Mouse (Mus musculus): ENCODE measurements at regions not wholly inside any gene's neighbourhood (a gene's known extent, or its start where the extent isn't known, plus 50 kb on each side); places are given as distances from the start of the nearest gene placed in this dataset.
A peak's percentile ranks its signal among the peaks of the same experiment; 100 is the strongest.
"Not testable (repeated sequence)": the region's sequence is repeated elsewhere in the genome, so short reads cannot be mapped to it uniquely, and the experiment has no call there.

DNA sequence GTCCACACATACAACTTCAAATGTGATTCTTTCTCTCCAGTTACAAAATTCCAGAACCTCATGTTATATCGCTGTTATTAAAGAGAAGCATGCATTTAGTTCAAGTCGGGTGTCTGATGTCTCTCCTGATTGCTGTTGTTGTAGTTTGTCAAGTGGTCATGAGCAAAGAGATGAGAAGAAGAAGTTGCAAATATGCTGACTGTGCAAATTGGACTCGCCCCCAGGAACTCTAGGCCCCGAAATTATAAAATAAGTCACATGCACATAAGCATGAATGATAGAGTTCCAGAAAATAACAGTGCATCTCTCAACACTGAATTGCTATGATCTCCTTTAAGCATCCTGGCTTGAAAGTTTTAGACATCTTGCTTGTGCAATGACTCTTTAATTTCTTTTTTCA lies 53.3 kb downstream of the Kif2b start:
- DNase-seq: no peak

DNA sequence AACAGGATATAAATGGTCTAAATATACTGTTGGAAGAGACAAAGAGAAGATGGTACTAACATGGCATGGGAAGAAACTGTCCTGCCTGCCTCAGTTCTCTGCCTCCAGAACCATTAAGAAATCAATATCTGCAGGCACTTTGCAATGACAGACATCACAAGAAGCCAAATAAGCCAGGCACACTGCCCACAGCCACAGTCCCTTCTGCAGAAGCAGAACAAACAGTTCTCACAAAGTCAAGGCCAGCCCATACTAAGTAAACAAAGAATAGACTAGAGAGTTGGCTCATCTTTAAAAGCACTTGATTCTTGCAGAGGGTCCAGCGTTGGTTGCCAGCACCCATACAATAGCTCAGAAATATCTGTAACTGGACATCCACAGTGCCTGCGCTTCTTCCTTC lies 98.1 kb downstream of the Kif2b start:
- DNase-seq: no peak

DNA sequence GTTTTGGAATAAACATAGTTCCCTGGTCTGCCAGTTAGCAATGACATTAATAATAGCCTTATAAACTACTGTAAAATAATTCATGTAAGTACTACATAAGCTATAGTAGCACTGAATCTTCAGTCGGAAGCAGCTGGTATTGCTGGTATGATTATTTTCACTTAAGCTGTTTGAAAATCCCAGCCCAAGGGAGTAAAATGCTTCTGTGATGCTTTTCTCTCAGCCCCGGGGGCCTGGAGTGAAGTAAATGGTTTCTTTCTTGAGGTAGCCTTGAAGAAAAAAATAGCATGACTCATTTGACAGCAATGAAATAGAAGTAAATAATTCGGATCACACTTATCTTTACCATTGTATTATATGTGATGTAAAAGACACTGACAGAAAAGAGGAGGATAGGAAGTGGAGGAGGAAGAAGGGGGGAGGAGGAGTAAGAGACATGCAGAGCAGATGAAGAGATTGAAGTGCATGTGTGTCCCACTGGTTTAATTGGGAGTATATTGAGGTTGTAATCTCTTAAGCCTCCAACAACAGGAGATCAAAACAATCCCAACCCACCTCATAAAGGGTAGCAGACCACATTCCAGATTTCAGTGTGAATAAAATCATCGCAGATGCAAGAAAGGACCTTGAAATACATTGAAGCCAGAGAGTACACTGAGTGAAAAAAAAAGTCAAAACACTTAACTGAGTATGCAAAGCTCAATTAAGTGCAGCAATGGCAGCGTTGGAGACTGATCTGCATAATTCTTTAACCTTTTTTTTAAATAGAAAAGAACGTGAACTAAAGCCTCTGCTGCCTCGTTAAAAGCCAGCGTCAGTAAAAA lies 113.6 kb downstream of the Kif2b start:
- no peak for DNase-seq

DNA sequence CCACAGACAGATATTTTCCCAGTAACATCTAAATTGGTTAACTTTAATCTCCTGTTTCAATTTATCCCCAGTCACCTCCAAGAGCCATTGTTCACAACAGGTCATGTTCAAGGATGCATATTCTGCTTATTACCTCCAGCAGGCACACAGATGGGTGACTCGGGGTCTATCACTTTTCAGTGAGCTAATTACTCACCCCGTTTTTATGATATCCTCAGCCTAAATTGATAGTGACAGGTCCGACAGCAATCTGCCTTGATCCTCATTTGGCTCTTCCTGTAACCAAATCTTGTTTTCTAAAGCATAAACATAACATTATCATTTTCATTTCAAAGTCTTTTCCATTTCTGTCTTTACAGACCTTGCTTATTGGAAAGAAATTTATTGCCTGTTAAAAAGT lies 115.4 kb downstream of the Kif2b start:
- DNase-seq: no peak

DNA sequence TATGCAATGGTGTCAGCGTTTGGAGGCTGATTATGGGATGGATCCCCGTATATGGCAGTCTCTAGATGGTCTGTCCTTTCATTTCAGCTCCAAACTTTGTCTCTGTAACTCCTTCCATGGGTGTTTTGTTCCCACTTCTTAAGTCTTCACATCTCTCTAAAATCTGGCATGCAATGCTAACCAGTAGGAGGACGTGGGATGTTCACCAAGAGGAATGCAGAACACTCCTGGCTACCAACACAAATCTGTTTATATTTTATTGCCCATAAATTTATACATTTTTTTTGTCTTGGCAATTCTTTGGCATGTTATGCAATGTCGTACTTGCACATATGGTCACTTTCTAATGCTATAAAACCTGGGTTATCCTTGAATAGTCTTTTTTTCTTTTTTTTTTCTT lies 135.0 kb downstream of the Kif2b start:
- DNase-seq: no peak

DNA sequence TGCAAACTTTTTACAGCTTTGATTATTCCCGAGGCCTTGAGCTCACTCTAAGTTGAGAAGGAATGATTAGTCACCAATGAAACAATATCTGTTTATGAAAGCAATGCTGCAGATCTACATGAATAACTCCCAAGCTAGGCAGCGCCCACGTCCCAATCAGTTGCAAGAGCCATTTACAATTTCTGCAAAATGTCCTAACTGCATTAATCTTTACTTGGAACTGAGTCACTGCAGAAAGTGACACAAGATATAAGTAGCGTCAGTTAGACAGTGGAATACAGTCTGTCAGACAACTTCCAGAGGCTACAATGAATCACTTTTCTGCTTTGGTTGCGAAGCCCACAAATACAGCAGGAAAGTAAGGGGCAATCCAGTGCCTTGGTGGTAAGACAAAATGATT lies 145.2 kb downstream of the Kif2b start:
- DNase-seq: no peak

DNA sequence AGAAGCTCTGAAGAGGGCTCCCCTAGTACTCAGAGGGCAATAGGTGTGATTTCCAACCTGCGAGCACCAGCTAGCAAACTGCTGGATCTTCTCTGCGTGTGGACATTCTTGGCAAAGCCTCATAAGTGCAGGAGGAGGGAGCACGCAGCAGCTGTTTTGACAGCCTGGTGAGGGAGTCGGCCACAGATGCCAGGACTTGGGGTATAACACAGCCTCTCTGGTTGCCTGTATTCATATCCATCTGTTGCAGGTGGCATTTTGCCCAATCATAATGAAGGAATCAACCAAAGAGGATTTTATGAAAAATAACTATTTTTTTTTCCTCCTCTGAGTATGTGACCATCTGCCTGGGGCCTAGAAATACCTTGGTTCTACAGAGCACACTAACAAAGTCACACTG lies 150.6 kb downstream of the Kif2b start:
- DNase-seq: peak; percentile 62

DNA sequence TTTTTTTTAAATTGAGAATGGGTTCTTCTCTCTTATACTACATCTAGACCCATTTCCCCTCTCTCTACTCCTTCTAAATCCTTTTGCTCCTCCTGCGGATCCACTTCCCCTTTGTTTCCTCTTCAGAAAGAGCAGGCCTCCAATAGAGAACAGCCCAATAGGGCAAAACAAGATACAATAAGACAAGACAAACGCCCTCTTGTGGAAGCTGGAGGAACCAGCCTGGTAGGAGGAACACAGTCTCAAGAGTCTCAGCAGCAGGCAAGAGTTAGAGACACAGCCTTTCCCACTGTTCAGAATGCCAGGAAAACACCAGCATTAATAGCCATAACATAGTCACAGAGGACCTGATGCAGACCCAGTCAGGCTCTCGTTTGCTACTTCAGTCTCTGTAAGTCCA lies 190.2 kb downstream of the Kif2b start:
- no peak for DNase-seq

DNA sequence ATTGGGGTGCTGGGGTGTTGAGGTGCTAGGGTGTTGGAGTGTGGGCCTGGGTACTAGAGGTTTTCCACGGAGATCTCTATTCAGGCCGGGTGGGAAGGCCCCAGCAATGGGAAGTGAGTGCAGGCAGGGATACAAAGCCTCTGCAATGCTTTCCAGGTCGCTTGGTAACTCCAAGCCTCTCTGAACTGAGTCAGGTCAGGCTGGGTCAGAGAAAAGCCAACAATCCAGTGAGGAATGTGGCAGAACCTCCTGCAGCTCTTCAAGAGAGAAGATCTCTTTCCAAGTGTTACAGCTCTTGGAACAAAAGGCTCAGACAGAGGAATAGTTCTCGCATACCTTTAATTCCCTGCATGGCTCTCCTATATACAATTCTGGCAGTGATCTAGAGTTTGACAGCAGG lies 220.3 kb downstream of the Kif2b start:
- no peak for DNase-seq

DNA sequence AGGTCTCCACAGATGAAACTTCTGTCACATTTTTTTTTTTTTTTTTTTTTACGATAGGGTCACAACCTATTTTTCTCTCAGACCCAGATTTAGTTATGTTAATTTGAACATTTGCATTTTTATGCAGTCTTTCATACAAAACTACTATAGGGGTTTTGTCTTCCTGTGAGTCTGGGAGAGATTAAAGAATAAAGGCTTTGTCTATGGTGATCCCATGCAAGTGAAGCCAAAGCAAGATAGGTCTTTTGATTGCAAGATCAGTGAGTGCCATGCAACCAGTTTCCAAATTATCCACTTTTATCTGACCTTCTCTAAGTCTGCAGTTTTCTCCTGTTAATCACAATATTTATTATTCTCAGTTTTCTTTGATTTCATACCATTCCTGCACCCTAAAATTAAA lies 234.7 kb downstream of the Kif2b start:
- no peak for DNase-seq

DNA sequence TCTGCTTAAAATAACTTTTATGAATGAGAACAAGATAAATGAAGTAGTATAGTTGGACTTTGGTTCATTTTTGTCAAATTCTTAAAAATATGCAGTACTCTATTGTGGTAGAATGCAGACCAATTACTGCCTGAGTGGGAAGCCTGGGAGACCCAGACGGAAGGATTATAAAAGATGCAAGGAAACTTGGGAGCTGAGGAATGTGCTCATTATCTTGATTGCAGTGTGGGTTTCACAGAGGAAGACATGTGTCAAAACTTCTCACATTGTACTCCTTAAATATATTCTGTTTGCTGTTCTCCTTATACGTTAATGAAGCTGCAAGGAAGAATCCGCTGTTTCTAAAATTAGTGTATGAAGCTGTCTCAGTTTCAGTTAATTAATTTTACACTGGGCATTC lies 244.3 kb downstream of the Kif2b start:
- DNase-seq: no peak

DNA sequence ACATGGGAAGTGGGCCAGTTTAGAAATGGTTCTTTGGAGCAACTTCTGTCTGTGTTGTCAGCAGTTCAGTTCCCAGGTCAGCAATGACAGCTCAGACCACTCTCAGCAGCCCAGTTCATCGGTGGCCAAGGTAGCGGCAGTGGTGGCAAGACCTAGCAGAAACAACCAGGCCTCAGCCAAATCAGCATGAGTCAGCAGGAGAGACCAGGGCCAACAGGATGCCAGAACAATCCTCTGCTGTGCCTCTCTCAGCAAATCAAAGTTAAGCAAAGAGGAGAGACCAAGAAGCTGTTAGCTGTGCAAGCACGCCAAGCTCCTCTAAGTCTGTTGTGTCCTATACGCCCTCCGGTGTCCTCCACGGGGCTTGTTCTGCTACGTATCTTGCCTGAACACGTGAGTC lies 249.8 kb downstream of the Kif2b start:
- no peak for DNase-seq

DNA sequence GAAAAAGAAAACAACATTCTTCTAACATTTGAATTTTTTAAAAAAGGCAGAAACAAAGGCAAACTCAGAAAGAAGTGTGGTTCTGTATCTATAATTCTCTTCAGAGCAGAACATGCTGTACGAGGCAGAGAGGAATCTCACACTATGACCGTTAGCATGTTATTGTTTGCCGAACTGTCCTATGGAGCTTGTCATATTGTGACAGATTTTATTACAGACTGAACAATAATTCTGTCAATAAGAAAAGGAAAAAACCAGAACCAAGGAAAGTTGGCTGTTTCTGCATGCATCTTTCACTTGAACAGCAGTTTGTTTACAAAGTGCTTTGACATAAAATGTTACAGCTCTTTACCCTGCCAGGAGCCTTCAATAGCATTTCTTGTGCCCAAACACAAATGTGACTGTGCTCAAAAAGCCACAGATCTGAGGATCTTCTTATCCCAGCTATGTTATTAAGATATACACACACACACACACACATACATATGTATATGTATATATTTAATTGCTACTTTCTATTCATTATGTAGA lies 267.1 kb downstream of the Kif2b start:
- DNase-seq: no peak

DNA sequence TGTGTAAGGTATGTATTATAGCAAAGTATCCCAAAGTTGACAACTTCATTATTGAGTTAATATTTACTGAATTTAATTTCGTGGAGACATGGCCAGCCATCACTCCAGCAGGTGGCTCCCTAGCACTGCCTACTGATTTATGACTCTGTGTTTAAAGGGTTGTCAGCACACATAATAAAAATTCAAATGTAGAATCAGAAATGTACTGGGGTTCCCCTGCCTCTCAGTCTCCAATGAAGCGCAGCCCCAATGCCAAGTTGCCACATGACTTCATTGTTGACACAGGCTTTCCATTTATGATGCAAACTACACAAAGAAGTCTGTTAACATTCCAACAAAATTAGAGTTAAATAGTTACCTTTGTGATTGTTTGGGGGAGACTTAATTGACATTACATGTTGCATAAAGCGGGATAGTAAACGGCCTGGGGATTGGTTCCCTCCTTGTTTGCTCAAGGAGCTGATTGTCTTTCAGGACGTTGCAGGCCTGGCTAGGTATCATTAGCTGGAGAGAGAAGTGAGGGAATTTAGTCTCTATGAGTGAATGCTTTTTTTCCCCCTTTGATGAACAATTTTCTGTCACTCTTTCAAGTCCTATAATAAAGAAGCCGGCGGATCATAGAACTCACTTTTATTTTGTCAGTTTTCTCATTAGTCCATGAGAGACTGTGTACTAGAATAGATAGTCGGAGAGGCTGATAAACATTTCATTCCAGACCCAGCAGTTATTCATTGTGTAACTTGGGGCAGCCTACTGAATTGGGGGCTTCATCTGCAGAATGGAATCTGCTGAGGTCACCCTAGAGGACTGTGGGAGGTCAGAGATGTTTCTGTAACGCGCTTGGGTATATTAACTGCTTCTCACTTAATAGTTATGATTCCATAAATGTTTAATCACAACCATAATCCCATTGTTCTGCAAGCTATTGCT lies 287.9 kb downstream of the Kif2b start:
- DNase-seq: peak; percentile 33

DNA sequence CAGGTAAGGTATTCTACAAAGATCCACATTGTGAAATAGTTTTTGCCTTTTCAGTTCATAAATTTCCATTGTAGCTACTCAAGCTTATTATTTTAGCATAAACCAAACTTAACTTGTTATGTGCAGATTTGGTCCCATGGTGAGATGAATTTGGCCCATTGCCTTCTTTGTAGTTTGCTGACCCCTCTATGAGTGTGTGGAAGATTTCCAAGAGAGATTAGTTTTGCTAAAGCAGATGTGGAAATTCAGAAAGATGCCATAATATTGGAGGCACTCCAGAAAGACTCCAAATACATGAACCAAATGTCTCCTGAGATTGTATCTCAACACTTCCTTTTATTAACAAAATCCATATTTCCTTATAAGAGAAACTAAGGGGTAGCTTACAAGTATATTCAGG lies 291.0 kb downstream of the Kif2b start:
- DNase-seq: no peak

DNA sequence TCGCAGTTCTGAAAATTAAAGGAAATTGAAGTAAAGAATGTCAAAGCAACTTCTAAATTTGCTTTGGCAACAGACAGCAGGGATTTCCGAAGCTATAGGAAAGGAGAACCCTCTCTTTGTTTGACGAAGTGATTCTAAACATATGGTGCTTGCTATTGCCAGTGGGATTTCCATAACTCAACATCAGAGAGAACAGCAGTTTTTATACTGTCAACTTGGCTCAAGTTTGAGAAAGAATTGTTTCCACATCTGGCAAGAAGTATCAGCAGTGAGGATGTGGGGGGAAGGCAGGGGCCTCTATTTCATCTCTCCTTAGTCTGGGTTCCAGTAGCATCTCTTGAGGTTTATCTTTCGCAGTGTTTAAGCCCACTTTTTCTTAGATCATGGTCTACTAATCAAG lies 315.1 kb downstream of the Kif2b start:
- DNase-seq: no peak

DNA sequence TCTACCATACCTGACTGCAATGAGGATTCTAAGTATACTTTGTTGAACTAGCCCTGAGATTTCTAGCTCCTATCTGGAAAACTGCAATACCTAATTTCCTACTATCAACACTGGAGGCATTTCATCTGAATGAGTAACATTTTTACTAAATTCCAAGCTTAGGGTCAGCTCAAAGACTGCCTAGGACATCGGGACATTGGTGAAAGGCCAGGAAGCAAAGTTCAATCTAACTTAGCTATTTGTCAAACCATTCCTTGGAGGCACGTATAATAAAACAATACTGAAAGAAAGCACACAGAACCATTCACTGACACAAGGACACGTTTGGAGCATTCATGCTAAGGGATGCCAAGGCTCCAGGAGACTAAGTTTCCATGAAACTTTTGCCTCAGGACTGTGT lies 335.3 kb downstream of the Kif2b start:
- DNase-seq: not testable (repeated sequence)

DNA sequence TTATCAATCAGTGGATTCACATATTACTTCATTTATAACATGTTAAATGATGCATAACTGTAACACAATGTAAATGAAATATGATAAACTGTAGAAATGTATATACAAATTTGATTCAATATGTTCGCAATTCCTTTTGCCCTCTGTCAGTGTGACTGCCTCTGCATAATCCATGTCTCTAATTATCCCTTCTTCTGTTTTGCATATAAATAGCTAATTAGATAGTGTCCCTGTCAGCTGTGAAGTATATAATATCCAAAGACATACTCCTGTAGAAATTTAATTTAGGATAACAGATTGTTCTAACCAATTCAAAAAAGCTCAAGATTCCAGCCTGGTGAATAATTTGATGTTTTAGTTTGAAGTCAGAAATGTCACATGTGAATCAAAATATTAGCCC lies 361.2 kb downstream of the Kif2b start:
- DNase-seq: no peak

DNA sequence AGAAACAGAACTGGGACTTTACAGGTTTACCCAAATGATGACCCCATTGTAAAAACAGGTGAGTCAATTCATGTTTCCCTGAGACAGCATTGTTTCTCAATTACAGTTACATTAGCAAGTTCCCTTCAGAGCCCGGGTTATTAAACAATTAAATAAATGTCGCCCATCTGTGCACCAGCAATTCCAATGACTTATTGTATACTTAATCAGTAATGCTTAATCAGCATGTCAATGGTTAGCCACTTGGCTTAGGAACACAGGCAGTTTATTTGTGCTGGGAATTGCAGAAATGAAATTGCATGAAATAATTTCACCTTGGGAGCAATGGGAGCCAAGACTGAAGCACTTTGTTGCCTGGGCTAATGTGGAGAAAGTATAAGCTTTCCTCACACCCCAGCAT lies 364.3 kb downstream of the Kif2b start:
- DNase-seq: no peak

DNA sequence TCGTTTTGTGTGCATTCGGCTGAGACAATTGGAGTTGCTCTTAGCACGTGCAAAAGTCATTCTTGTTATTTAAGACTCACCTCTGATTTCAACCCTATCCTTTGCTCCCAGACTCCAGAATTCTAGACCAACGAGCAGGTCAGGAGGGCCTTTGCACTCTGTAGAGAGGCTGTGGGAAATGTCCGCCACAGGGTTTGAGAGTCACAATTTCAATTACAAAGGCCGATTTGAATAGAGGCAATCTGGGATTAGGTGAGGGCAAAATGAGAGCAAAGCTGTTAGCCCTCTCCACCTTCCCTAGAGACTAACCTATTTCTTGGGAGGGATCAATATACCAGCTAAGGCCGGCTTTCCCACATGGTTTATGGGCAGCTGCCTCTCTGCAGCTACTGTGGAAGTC lies 370.9 kb downstream of the Kif2b start:
- no peak for DNase-seq

DNA sequence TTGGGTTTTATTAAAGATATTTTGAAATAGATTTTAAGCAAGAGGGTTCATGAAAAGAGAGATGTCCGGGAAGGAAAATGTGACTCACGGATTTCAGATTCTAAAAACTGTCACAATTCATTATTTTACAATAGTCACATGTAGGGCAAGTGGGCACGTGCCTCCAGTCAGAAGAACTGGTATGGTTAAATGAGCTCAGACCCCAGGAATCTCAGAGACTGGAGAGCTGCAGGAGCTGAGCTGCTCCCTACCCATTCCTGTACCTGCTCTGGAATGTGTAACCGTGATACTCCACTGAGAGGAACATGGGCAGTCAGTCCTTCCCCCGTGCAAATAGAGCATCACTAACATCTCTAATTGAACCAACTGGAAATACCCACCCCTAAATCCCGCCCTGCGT lies 372.9 kb downstream of the Kif2b start:
- DNase-seq: no peak

DNA sequence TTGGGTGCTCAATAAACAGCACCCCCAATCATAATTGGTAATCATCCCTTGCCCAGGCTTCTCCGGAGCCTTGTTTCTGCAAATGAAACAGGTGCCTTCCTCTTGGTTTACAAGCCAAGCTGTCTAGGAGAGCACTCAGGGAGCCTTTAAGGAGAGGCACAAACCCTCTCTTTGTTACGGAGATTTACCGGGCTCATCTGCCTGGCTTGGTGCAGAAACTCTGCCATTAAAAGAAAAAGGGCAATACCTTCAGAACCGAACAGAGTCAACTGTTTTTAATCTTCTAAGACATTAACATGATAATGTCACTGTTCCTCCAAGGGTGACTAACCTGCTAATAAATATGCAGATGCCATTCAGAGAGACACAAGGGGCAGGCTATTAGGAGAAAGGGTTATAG lies 380.5 kb downstream of the Kif2b start:
- no peak for DNase-seq

DNA sequence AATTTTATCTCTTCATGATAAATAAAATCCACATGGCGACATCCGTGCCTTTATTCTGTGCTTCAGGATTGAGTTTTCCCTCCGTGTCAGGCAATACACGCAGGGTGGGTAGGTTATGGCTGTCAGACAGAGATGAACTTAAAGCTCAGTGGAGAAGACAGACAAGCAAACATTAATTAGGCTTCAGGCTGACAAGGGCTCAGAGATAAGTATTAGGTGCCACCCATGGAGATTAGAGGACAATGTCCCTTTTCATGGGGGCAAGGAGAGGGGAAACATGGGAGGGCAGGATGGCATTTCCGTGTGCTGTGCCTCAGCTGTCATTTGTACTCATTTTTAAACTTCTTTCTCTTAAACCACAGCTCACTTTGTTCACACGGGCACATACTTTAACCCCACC lies 381.0 kb downstream of the Kif2b start:
- DNase-seq: no peak

DNA sequence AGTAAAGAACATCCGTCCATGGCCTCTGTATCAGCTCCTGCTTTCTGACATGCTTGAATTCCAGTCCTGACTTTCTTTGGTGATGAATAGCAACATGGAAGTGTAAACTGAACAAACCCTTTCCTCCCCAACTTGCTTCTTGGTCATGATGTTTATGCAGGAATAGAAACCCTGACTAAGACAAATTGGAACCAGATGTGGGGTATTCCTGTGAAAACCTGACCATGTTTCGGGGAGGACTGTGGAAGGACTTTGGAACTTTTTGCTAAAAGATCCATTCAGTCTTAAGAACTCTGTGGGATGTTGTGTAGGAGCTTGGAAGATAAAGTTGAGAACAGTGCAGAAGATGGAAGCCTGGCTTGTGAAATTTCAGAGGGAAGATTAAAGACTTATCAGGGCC lies 410.0 kb downstream of the Kif2b start:
- not testable (repeated sequence) for DNase-seq

Measured in right cerebral cortex, postnatal 25 days (tissue).